Mouse (Mus musculus) small intestine, adult 10 weeks (tissue): ENCODE data around the gene Tmigd3. TPM values are rescaled to one million over a fixed set of nuclear protein-coding genes. Genes with fewer than 3 reads are reported as not detected.

Experiments
- polyA plus RNA-seq: library from polyadenylated mRNA; stranded (reverse); fragments of 350-450 nt; fragmentation: Illumina TruSeq; extraction: RNeasy Lipid Tissue Mini Kit (QIAGEN cat#74804); gene quantifications from one replicate; pipeline ENCODE4 v1.2.3, GENCODE M21; 2014; ENCODE audit warnings: low replicate concordance

The Tmigd3 gene
- 0.97 TPM for polyA plus RNA-seq

GRCm38 (mm10) chr3:105870558-105870957 is at the start of gene Tmigd3, which contains the start of gene Adora3:
Gene Tmigd3 (plus strand): TSS chr3:105870903.
Gene Adora3 (plus strand): TSS chr3:105870858.

GRCm38 (mm10) chr3:105932240-105933071 is 61.8 kb downstream of the Tmigd3 start, which contains the start of gene I830077J02Rik:
Gene I830077J02Rik (minus strand): TSS chr3:105932664.

GRCm38 (mm10) chr3:105958974-105959580 is 88.4 kb downstream of the Tmigd3 start, which contains the start of gene Wdr77:
Gene Wdr77 (plus strand): TSS chr3:105959369.

GRCm38 (mm10) chr3:105959999-105960398 is 89.3 kb downstream of the Tmigd3 start, which contains the start of gene Atp5f1:
Gene Atp5f1 (minus strand): TSS chr3:105960099.

DNA sequence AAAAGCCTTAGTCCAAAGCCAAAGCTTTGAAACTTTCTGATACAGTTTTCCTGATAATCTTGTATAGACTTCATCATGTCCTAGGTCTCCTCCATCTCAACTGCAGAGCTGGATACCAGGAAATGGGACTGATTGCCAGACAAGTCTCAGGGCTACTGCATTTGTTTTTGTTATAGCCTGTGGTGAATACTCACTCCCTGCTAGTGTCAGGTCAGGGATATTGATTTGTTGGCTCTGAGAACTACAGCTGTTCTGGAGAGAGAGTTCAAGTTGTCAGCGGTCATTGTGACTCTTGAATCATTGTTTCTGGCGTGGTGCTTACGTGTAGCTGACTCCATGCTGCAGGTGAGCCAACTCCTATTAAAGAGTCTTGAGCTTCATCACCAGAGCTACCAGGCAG is 102.7 kb downstream of the Tmigd3 start, which contains the start of gene Ovgp1:
TSS of gene Ovgp1 (plus strand) at position 301 of the 400 bp plus-strand sequence.

Other genes starting within 250 kb of the Tmigd3 start
- 18.9 TPM for gene Ddx20, start 183.3 kb upstream of the Tmigd3 start, polyA plus RNA-seq
- 0.52 TPM for gene Inka2, start 166.3 kb upstream of the Tmigd3 start, polyA plus RNA-seq
- gene Rap1a, start 69.6 kb upstream of the Tmigd3 start, polyA plus RNA-seq = 567 TPM
- gene Adora3, start within 50 bp of the Tmigd3 start, polyA plus RNA-seq = 0.82 TPM
- 6.8 TPM for gene I830077J02Rik, start 61.8 kb downstream of the Tmigd3 start, polyA plus RNA-seq
- gene Wdr77, start 88.5 kb downstream of the Tmigd3 start, polyA plus RNA-seq = 29.0 TPM
- gene Atp5f1, start 89.2 kb downstream of the Tmigd3 start, polyA plus RNA-seq = 2,243 TPM
- 1.7 TPM for gene Ovgp1, start 102.8 kb downstream of the Tmigd3 start, polyA plus RNA-seq
- not detected for gene Pifo, start 143.7 kb downstream of the Tmigd3 start, polyA plus RNA-seq
- not detected for gene Chil5, start 161.9 kb downstream of the Tmigd3 start, polyA plus RNA-seq
- gene Chia1, start 242.3 kb downstream of the Tmigd3 start, polyA plus RNA-seq = not detected